Mouse (Mus musculus): ENCODE measurements around the gene Lmf1.

The Lmf1 gene

DNA sequence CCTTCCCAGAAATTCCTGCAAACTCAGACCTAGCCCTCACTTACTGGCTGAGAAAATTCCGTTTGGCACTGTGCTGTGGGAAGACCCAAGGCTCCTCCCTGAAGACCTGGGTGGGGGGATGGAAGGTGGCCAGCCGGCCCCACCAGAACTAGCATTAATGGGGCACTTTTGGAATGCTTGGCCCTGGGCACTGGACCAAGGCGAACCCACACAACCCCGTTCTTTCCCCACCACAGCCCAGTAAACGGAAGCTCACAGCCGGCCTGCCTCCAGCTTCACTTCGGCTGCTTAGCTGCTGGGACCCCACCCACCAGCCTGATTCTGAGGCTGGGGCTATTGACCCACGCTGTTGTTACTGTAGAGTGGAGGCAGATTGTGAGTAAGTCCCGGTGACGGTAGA lies 10.7 kb upstream of the Lmf1 start:
- in situ Hi-C loops (cut with MboI, MseI) = loop anchor here (5.0 kb wide), 1 partner anchor 129 kb away; no protein-coding TSS in a partner anchor

DNA sequence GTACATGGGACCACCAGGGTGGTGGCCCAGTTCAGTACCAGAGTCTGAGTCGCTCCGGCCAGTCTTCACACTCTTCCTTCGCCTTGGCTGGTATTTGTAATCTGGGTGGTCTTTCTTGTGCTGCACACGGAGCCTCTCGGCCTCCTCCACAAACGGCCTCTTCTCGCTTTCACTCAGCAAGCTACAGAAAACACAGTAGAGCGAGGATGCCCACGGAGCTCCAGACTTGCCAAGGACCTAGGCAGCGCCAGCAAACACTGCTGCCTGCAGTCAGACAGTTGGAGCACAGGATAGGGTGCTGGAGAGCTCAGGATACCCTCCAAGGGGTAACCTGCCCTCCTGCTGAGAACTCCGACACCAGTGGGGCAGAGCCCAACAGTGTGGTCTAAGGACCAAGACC lies 10.0 kb upstream of the Lmf1 start:
- in situ Hi-C loops (cut with MboI, MseI) = loop anchor here (5.0 kb wide), 1 partner anchor 128 kb away; no protein-coding TSS in a partner anchor

DNA sequence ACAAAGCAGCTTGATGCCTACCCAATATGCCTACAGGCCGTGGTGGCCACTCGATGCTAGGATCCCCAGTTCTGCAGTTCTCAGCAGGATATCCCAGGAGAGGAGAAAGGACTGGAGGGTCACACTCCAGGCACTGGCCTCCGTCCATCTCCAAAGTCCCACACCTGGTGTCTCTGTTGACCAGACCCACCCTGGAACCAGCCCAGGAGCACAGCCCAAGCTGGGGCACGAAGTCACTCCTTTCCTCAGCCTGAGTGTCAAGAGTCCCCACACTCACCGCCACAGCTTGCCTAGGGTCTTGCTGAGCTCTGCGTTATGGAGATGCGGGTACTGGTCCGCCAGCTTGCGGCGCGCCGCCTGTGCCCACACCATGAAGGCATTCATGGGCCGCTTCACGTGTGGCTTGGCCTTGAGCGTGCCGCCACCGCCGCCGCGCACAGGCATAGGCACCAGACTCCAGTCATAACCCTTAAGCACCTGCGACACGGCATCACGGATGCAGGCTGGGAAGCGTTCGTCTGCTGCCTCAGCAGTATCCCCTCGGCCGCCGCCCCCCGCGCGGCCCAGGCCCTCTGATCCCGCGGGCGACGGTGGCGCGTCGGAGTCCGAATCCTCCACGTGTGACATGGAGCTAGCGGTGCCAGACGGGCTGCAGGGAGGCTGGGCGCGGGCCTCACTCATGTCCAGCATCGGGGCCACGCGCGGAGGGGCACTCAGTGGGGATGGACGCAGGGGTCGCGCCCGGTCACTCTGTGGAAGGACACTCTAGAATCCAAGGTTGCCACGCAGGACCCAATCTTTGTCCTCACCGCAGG lies 8.8 kb upstream of the Lmf1 start:
- in situ Hi-C loops (cut with MboI, MseI) = loop anchor here (5.0 kb wide), 1 partner anchor 127 kb away; no protein-coding TSS in a partner anchor

DNA sequence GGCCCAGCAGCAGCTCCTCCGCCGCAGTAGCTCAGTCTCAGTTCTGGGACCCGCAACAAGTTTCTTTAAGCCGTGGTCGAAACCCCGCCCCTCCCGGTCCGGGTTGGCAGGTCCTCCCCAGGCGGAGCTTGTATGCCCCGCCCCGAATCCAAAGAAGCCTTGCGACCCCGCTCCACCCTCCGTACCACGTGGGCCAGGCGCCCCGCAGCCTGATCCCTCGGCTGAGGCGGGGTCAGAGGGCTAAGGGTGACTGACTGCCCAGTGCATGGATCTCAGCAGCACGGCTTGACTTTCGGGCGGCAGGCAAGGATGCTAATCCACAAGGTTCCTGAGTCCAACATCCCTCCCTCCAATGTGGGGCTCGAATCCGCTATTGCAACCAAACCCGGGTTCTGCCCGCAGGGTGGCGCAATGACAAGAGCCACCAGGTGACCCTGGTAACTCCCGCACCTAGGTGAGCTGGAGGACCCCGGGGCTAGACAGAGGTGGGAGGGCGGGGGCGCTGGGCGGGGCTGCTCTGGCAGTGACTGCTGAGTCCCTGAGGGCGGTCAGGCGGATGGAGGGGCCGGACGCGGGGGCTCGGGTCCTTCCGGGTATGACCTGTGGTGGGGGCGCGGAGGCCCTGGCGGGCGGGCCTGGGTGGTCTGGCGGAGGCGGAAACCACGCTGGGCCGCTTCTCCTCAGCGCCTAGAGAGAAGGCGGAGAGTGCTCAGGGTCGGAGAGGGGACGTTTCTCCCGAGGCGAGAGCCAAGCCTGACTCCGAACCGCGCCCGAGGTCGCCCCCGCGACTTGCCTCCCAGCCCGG lies 8.0 kb upstream of the Lmf1 start, which contains the start of gene Sox8:
Gene Sox8, minus strand, starts transcription at position 39 of the 805 bp plus-strand sequence.
- in situ Hi-C loops (cut with MboI, MseI) = no loop called here

DNA sequence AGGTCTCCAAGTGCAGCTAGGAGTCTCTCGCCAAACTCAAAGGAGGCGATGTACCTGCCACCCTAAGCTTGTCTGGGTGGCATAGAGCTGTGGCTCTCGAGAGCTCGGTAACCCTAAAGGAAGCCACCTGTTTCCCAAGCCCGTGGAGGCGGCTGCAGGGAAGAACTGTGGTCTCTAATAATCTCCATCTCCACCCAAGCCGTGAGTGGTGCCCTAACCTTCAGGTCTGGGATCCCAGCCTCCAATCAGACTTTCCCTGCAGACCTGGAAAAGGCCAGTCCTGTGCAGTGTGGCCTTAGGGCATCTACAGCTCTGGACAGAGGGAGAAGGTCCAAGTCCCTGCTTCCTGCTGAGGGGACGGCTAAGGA lies 7.4 kb upstream of the Lmf1 start:
- in situ Hi-C loops (cut with MboI, MseI) = no loop called here

DNA sequence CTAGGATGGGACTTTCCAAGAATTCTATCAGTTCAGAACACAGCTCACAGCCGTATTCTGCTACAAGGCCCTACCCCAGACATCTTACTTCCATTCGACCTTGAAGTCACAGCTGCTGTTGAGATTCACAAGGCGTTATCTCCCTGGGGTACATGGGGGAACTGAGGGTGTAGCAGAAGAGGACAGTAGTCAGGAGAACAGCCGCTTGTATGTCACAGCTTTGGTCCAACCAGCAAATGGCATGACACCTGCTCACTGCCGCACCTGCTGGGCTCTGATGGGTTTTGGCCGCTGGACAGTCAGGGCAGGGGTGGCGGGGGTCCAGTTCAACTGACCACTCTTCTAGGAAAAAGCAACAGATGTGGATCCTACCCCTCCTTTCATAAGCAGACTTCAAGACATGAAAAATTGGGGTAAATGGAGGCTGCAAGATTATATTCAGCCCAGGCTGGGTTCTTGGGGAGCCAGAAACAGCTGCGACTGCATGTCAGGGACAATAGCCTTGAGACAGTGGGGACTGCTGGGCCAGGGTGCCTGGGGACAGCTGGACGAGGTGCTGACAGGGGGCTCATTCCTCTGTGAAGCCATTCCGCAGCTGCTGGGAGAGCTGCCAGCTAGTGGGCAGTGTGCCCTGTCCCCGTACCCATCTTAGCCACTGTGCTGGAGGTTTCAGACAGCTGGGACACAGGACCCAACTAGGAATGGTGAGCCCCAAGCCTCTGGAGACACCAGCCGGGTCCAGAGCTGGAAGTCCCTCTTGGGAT lies 3.5 kb upstream of the Lmf1 start:
- in situ Hi-C loops (cut with MboI, MseI) = no loop called here

DNA sequence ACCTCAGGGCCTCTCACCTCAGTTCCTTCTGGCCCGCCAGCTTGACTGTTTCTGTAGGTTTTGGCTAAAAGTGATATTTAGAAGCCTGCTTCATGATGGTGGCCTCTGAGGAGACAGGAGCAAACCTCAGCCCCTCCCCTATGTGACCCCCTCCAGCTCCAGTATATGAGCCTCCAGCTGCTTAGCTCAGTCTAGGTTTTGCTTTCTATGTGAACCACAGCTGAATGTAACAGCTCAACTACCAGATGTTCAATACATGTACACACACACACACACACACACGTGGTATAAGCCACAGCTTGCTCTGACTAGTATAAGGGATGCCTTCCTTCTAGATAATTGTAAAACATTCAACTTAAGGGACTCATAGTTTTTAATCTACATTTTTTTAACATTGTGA lies 2.9 kb upstream of the Lmf1 start:
- in situ Hi-C loops (cut with MboI, MseI) = no loop called here

DNA sequence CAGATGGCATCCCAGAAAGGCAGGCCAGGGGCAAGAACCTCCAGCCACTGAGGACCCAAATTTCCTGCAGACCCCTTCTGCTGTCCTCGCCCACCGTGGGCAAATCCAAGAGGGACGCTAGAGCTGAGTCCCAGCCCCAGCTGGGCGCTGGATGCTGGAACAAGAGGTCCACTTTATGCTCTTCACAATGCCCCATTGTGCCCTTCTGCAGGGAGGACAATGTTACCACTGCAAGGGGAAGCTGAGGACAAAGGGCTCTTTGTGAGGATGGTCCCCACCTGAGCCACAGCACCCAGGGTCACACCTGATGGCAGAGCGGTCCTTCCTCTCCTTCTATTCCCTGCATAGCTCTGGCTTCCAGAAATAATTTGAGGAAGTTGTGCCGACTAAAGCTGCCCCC lies 1.6 kb upstream of the Lmf1 start:
- in situ Hi-C loops (cut with MboI, MseI) = no loop called here

DNA sequence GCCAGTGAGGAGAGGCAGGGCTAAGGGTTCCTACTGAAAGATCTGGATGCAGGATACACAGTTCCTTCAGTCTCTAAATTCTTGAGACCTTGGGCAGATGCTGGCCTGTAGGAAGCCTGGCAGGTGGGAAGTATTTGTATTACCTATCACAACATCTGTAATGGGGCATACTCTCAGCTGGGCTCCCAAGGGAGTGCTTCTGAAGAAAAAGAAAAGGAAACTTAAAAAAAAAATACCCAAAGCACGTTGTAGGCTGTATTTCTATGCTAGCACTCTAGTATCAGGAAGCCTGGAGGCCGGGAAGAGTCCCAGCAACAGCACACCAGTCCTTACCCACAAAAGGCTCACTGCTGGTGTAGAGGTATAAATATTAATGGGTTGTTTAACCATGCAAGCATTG lies 1.2 kb upstream of the Lmf1 start:
- in situ Hi-C loops (cut with MboI, MseI) = no loop called here

DNA sequence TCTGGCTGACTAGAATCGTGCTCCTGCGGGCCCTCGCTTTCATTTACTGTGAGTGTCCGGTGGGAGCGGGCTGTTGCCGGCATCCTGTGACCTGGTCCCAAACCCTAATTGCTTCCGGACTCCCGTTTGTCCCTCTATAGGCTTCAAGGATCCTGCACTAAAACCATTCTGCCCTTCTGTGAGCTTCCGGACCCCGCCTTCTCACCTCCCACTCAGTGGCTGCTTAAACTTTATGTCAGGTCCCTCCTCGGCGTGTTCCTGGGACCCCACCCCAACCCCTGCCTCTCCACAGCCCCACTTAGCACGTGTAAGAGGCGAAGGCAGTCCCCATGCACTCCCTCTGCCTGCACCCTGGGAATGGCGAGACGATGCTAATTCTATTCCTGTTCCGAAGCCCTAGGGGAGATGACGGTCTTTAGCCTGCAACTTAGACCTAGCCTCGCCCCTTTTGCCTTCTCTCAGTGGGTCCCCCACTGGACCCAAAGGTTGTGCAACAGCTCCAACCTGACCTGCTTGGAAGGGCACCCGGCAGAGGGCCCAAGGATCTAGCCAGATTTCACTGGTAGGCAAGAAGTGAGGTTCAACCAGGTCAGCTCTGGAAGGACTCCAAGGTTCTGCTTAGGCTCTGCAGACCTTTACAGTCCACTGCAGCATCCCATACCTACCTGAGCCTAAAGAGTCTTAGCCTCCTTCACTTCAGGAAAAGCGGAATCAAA lies 605 bp downstream of the Lmf1 start:
- in situ Hi-C loops (cut with MboI, MseI) = no loop called here

DNA sequence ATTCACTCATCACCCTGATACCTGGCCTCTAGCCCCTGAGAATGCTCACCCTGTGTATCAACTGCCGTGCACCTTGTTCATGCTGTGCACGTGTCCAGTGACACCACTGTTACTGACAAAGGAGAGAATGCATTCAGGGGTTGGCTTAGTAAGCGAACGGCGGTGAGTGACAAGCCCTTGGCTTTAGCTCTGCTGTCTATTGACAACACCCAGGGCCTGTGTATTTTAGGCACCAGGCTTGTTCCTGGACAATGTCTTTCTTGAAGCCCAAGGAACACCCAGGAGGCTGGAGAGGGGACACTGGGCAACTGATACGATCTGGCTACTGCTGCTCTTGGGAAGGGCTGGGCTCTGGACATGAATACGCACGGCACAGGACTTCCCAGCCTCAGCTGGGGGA lies 3.2 kb downstream of the Lmf1 start:
- in situ Hi-C loops (cut with MboI, MseI) = no loop called here

DNA sequence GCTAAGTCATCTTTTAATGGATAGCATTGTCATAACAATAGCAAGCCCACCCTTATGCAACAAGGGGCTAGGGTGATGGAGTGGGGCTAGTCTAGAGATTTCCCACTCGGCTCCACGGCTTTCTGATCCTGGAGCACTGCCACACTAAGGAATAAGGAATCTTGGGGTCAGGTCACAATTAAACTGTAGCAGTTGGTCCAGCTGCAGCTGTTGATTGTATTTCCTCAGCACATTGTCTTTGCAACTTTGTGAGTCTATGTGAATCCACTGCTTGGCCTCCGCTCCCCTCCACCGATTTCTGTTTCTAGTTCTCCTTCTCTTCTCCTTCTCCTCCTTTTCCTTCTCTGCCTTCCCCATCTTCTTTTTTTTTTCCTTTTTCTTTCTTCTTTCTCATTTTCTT lies 4.2 kb downstream of the Lmf1 start:
- in situ Hi-C loops (cut with MboI, MseI) = no loop called here

DNA sequence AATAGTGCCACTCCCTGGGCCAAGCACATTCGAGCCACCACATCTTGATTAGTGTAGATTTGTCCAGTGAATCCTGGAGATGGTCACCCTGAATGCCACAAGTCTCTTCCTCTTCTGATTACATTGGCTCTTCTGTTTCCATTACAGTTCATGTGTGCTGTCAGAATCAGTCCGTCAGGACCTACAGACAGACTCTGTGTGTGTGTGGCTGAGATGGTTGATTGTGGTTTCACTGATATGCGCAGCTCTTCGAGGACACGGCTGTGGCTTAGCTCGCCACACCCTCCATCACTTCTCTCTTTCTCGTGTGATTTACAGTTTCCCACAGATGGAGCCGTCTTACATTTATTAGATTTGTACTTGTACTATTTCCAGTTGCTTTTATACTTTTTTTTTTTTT lies 5.0 kb downstream of the Lmf1 start:
- in situ Hi-C loops (cut with MboI, MseI) = no loop called here

DNA sequence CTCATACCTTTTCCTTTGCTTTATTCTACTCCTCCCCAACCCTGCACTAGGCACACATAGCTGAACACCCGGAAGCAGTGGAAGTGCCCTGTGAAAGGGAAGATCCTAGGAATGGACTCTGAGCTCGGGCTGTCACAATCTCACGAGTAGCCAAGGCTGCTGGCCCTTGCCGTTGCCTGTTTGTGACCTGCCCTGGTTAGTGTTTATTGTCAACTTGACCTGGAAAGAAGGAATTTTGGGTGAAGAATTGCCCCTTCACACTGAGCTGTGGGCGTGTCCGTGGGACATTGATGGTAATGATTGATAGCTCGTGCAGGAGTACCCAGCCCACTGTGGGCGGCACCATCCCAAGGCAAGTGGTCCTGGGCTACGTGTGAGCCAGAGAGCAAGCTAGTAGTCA lies 5.8 kb downstream of the Lmf1 start:
- in situ Hi-C loops (cut with MboI, MseI) = no loop called here

DNA sequence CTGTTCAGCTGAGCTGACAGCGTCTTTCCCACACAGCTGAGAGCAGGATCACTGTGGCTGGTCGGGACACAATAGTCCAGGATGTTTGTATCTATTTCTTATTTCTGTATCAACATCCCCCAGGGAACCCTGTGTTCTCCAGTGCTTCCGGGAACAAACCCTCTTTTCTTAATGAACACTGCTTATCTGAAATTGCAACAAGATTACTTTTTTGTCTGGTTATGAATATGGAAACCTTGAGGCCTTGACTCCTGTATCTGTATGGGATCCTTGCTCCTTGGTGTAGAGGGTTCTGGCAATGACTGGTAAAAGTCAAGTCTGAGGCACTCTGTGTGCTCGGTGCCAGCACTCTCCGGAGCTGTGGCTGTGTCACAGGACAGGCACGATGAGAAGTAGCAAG lies 11.2 kb downstream of the Lmf1 start:
- in situ Hi-C loops (cut with MboI, MseI) = no loop called here

DNA sequence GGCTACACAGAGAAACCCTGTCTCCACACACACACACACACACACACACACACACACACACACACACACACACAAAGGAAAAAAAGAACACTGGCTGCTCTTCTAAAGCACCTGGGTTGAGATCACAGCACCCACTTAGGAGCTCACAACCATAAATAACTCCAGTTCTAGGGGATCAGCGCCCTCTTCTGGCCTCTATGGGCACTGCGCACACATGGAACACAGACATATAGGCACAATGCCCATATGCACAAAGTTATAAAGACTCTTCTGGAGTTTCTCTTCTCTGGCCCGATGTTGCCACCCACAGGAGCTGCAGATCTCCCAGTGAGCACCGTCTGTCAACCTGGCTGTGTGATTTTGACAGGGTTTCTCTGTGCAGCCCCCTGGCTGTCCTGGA lies 12.1 kb downstream of the Lmf1 start:
- in situ Hi-C loops (cut with MboI, MseI) = no loop called here

DNA sequence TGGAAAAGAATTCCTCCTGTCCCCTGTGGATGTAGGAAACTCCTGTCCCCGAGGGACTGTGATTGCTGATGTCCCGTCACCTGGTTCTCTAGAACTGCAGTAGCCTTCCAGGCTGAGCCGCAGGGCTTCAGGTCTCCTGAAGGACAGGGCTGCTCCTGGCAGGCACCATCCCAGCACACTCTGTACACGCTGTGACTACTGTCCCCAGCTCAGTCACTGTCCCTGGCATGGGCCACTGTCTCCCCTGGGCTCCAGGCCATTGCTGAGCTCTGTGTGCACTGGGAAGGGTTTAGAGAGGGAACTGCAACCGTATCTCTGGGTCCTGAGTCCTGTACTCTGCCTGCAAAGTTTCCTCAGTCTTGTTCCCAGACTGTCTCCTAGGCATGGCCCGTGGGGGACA lies 13.5 kb downstream of the Lmf1 start:
- in situ Hi-C loops (cut with MboI, MseI) = no loop called here

DNA sequence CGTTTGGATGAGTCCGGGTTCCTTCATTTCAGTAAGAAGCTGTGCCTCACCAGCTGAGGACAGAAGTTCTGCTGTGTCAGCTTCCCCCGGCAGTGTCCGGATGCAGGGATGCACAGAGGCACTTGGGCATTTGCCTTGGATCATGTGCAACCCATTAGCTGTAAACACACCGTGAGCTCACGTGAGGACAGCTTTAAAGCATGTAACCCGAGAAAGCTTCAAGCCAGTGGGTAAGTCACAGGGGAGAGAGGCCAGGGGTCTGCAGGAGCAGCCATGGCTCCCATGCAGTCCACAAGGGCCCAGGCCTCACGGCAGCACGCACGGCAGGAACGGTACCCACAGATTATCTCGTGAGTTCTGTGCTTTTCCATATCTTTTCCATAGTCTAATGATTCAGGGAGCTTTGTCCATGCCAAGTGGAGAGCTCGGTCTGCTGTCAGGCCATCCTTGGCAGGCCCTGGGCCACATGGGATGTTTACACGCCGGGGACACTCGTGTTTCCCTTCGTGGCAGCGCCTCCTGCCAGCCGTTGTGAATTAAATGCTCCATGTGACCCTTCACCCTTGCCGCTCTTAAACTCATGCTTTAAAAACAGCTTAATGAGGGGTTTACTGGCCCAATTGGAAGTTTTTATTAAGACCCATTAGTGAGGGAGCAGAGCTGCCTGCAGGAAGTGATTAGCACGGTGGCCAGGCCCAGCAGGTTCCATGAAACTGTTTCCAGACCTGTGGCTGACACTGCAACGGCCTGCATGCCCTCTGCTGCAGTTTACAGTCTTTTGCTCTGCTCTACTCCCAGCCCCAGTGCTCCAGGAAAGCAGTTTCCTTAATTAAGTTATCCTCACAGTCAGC lies 14.8 kb downstream of the Lmf1 start:
- in situ Hi-C loops (cut with MboI, MseI) = no loop called here

DNA sequence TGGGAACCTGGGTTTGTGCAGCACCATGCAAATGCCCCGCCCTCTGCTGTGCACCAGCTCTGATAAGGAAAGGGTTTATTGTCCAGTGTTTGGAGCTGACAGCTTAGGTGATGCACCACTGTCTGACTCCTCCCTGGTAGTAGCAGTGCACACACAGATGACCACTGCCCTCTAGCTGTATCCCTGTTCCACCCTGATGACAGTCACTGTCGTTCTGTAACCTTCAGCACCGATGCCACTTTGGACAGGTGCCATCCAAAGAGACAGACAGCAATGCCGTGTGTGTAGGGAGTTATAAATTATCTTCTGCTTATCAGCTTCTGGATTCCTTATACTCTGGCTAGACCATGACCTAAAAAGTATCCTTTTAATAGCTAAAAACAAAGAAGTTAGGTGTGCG lies 16.6 kb downstream of the Lmf1 start:
- in situ Hi-C loops (cut with MboI, MseI) = no loop called here

DNA sequence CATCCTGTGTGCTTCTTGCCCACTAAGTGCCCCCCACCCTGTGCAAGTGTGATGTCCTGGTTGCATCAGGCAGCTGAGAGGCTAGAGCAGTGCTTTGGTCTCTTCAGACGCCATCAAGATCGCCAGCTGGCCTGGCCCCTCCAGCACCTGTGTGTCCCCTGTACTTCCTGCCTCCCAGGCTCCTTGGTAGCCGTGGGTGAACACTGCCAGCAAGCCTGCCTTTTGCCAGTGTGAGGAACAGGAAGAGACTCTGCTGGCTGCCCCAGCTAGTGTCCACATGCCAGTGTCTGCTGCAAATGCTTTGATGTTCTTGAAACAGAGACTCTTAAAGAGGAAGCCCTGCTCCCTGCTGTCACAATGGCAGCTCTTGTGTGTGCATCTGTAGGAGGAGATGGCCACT lies 18.7 kb downstream of the Lmf1 start:
- in situ Hi-C loops (cut with MboI, MseI) = no loop called here

DNA sequence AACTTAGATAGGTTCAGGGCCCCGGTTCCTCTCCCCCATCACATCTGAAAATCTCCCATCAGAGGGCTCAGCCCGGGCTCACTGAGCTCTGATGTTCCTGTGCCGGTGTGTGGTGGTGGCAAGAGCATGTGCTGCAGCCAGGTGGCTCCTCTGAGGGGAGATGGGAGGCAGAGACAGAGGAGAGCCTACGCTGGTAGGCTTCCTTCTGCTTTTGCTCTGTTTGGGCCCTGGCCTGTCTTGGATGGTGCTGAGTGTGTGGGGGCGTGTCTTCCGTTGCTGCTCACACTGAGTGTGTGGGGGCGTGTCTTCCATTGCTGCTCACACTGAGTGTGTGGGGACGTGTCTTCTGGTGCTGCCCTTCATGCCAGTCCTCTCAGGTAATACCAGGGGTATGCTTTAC lies 23.5 kb downstream of the Lmf1 start:
- in situ Hi-C loops (cut with MboI, MseI) = no loop called here

All from T-helper 2 cell (primary cell).